Mouse (Mus musculus) embryonic facial prominence, embryonic 15.5 days (tissue): ENCODE data around the gene Cdk2ap1. TPM values are rescaled to one million over a fixed set of nuclear protein-coding genes. Genes with fewer than 3 reads are reported as not detected.
"Not testable (repeated sequence)": the region's sequence is repeated elsewhere in the genome, so short reads cannot be mapped to it uniquely, and the experiment has no call there.

Source experiments
- ATAC-seq: fragments of 200-750 bp; cut with Nextera tagmentation; 2 replicates; pipeline ENCODE4 v1.8.0; 2017; ENCODE audit warnings: low read depth, moderate TSS enrichment; ENCODE audit not compliant: insufficient number of reproducible peaks, low FRiP score, low TSS enrichment
- H3K27ac ChIP-seq: fragments of 300-500 bp; sonication (generic); replicated peaks from 2 replicates; pipeline ENCODE4 v1.5.1; 2015; ENCODE audit warnings: mild to moderate bottlenecking, inconsistent platforms
- H3K27me3 ChIP-seq: fragments of 300-500 bp; sonication (generic); 2 replicates; pipeline ENCODE4 v1.6.1; 2015; ENCODE audit warnings: inconsistent platforms
- H3K36me3 ChIP-seq: fragments of 300-500 bp; sonication (generic); 2 replicates; pipeline ENCODE4 v1.6.1; 2015; ENCODE audit warnings: mild to moderate bottlenecking, inconsistent platforms
- H3K4me1 ChIP-seq: fragments of 300-500 bp; sonication (generic); 2 replicates; pipeline ENCODE4 v1.6.1; 2015; ENCODE audit warnings: inconsistent platforms
- H3K4me2 ChIP-seq: fragments of 300-500 bp; sonication (generic); replicated peaks from 2 replicates; pipeline ENCODE4 v1.6.1; 2015; ENCODE audit warnings: mild to moderate bottlenecking, inconsistent platforms
- H3K4me3 ChIP-seq: fragments of 300-500 bp; sonication (generic); replicated peaks from 2 replicates; pipeline ENCODE4 v1.5.1; 2015; ENCODE audit warnings: mild to moderate bottlenecking, inconsistent platforms
- H3K9ac ChIP-seq: fragments of 300-500 bp; sonication (generic); 2 replicates; pipeline ENCODE4 v1.6.1; 2015; ENCODE audit warnings: inconsistent platforms
- H3K9me3 ChIP-seq: fragments of 300-500 bp; sonication (generic); replicated peaks from 2 replicates; pipeline ENCODE4 v1.6.1; 2016; ENCODE audit warnings: inconsistent platforms
- WGBS: fragments of 180-500 bp; shearing (Covaris S2); methylation state at CpG from one replicate; pipeline ENCODE4 v1.1.7; 2015; 5-methylcytosine and 5-hydroxymethylcytosine counted together
- polyA plus RNA-seq: library from polyadenylated mRNA; unstranded; fragments of >200 nt; fragmentation: Nextera tagmentation; extraction: Ambion mirVana; gene quantifications from 2 replicates; pipeline ENCODE4 v1.2.1, GENCODE M21; 2015

The Cdk2ap1 gene
- 48.7 and 66.6 TPM in 2 replicates for polyA plus RNA-seq

- WGBS: 93% methylated on average over 5 of the region's 5 CpGs
Measured at GRCm38 (mm10) chr5:124362982-124363381, at the start of gene Cdk2ap1. TSS of gene Cdk2ap1 (minus strand) at chr5:124363082.

GRCm38 (mm10) chr5:124412163-124412562, 49.3 kb upstream of the Cdk2ap1 start:
- Histone ChIP-seq H3K4me1 (no peaks in the 10 kb centered on the region), H3K4me3 (no peak overlapping the region), H3K9me3 (no peaks in the 10 kb centered on the region), H3K27me3 (no peaks in the 10 kb centered on the region), H3K4me2 (no peak overlapping the region), H3K36me3 (peaks cover 50% of the 10 kb centered on the region), H3K27ac (no peak overlapping the region), H3K9ac (no peak overlapping the region)
- no peak for ATAC-seq
- WGBS: 92% methylated on average over 5 of the region's 5 CpGs

More at GRCm38 (mm10) chr5:124362982-124363381, at the start of gene Cdk2ap1:
- H3K36me3 ChIP-seq, H3K4me1 ChIP-seq, H3K4me2 ChIP-seq, H3K27me3 ChIP-seq, H3K4me3 ChIP-seq, ATAC-seq, H3K9me3 ChIP-seq, H3K27ac ChIP-seq, H3K9ac ChIP-seq: not testable (repeated sequence)

GRCm38 (mm10) chr5:124410808-124411207, 47.9 kb upstream of the Cdk2ap1 start:
- no peak for ATAC-seq
- H3K36me3 ChIP-seq: peaks cover 59% of the 10 kb centered on the region
- WGBS: 78% methylated on average over 3 of the region's 3 CpGs
- H3K9me3 ChIP-seq: no peaks in the 10 kb centered on the region
- no peak overlapping the region for H3K9ac ChIP-seq
- no peaks in the 10 kb centered on the region for H3K4me1 ChIP-seq
- H3K4me3 ChIP-seq: no peak overlapping the region
- H3K27me3 ChIP-seq: no peaks in the 10 kb centered on the region
- no peak overlapping the region for H3K27ac ChIP-seq
- no peak overlapping the region for H3K4me2 ChIP-seq

- Histone ChIP-seq H3K9ac (no peak overlapping the region), H3K4me2 (no peak overlapping the region), H3K27me3 (no peaks in the 10 kb centered on the region), H3K4me1 (no peaks in the 10 kb centered on the region), H3K9me3 (no peaks in the 10 kb centered on the region), H3K4me3 (no peak overlapping the region), H3K27ac (no peak overlapping the region), H3K36me3 (peaks cover 73% of the 10 kb centered on the region)
- ATAC-seq: no peak
- 83% methylated on average over 7 of the region's 7 CpGs for WGBS
Measured at GRCm38 (mm10) chr5:124393726-124394125, 30.8 kb upstream of the Cdk2ap1 start.

GRCm38 (mm10) chr5:124392412-124392811, 29.5 kb upstream of the Cdk2ap1 start:
- H3K36me3 ChIP-seq: peaks cover 75% of the 10 kb centered on the region
- ATAC-seq: no peak
- 95% methylated on average over 4 of the region's 4 CpGs for WGBS

GRCm38 (mm10) chr5:124387932-124388331, 25.1 kb upstream of the Cdk2ap1 start:
- ATAC-seq: no peak
- Histone ChIP-seq H3K9ac (no peak overlapping the region), H3K4me1 (no peaks in the 10 kb centered on the region), H3K36me3 (peaks cover 87% of the 10 kb centered on the region), H3K27me3 (no peaks in the 10 kb centered on the region), H3K9me3 (no peaks in the 10 kb centered on the region), H3K27ac (no peak overlapping the region), H3K4me2 (no peak overlapping the region), H3K4me3 (no peak overlapping the region)
- 61% methylated on average over 5 of the region's 5 CpGs for WGBS

More at GRCm38 (mm10) chr5:124392412-124392811, 29.5 kb upstream of the Cdk2ap1 start:
- Histone ChIP-seq H3K4me2 (no peak overlapping the region), H3K4me3 (no peak overlapping the region), H3K9ac (no peak overlapping the region), H3K27ac (no peak overlapping the region), H3K4me1 (no peaks in the 10 kb centered on the region), H3K9me3 (no peaks in the 10 kb centered on the region), H3K27me3 (no peaks in the 10 kb centered on the region)

GRCm38 (mm10) chr5:124380121-124380520, 17.2 kb upstream of the Cdk2ap1 start:
- 95% methylated on average over 1 of the region's 1 CpGs for WGBS
- H3K9me3 ChIP-seq: no peaks in the 10 kb centered on the region
- no peak for ATAC-seq

GRCm38 (mm10) chr5:124377149-124377548, 14.3 kb upstream of the Cdk2ap1 start:
- Histone ChIP-seq H3K4me2 (no peak overlapping the region), H3K36me3 (peaks cover 75% of the 10 kb centered on the region)
- no peak for ATAC-seq

More at GRCm38 (mm10) chr5:124380121-124380520, 17.2 kb upstream of the Cdk2ap1 start:
- Histone ChIP-seq H3K9ac (no peak overlapping the region), H3K27ac (no peak overlapping the region), H3K4me1 (no peaks in the 10 kb centered on the region), H3K27me3 (no peaks in the 10 kb centered on the region), H3K4me2 (no peak overlapping the region), H3K4me3 (no peak overlapping the region), H3K36me3 (peaks cover 81% of the 10 kb centered on the region)

GRCm38 (mm10) chr5:124376401-124376800, 13.5 kb upstream of the Cdk2ap1 start:
- H3K36me3 ChIP-seq: peaks cover 75% of the 10 kb centered on the region
- H3K4me2 ChIP-seq: no peak overlapping the region
- no peaks in the 10 kb centered on the region for H3K9me3 ChIP-seq
- ATAC-seq: no peak
- WGBS: 90% methylated on average over 1 of the region's 1 CpGs
- no peaks in the 10 kb centered on the region for H3K27me3 ChIP-seq
- no peak overlapping the region for H3K9ac ChIP-seq
- no peak overlapping the region for H3K27ac ChIP-seq
- H3K4me3 ChIP-seq: no peak overlapping the region
- H3K4me1 ChIP-seq: no peaks in the 10 kb centered on the region

More at GRCm38 (mm10) chr5:124377149-124377548, 14.3 kb upstream of the Cdk2ap1 start:
- no peak overlapping the region for H3K4me3 ChIP-seq
- H3K27me3 ChIP-seq: no peaks in the 10 kb centered on the region
- H3K4me1 ChIP-seq: no peaks in the 10 kb centered on the region
- whole genome bisulfite sequencing: 88% methylated on average over 4 of the region's 4 CpGs
- no peak overlapping the region for H3K27ac ChIP-seq
- H3K9ac ChIP-seq: no peak overlapping the region
- H3K9me3 ChIP-seq: no peaks in the 10 kb centered on the region

- Histone ChIP-seq H3K27ac (no peak overlapping the region), H3K27me3 (no peaks in the 10 kb centered on the region), H3K9ac (no peak overlapping the region), H3K9me3 (no peaks in the 10 kb centered on the region), H3K4me1 (no peaks in the 10 kb centered on the region), H3K4me2 (no peak overlapping the region), H3K4me3 (no peak overlapping the region), H3K36me3 (peaks cover 78% of the 10 kb centered on the region)
- ATAC-seq: no peak
- WGBS: 94% methylated on average over 7 of the region's 7 CpGs
Measured at GRCm38 (mm10) chr5:124374298-124374697, 11.4 kb upstream of the Cdk2ap1 start.

GRCm38 (mm10) chr5:124366721-124367120, 3.8 kb upstream of the Cdk2ap1 start:
- no peak overlapping the region for H3K9ac ChIP-seq
- H3K4me2 ChIP-seq: no peak overlapping the region
- no peaks in the 10 kb centered on the region for H3K9me3 ChIP-seq
- no peaks in the 10 kb centered on the region for H3K4me1 ChIP-seq
- H3K27ac ChIP-seq: no peak overlapping the region
- no peaks in the 10 kb centered on the region for H3K27me3 ChIP-seq
- ATAC-seq: no peak
- H3K36me3 ChIP-seq: peaks cover 34% of the 10 kb centered on the region
- 77% methylated on average over 3 of the region's 3 CpGs for WGBS
- no peak overlapping the region for H3K4me3 ChIP-seq

- no peak for ATAC-seq
- Histone ChIP-seq H3K4me3 (no peak overlapping the region), H3K4me2 (no peak overlapping the region), H3K9ac (no peak overlapping the region), H3K9me3 (no peaks in the 10 kb centered on the region), H3K27ac (no peak overlapping the region), H3K4me1 (no peaks in the 10 kb centered on the region), H3K36me3 (peaks cover 24% of the 10 kb centered on the region), H3K27me3 (no peaks in the 10 kb centered on the region)
- 83% methylated on average over 2 of the region's 2 CpGs for WGBS
Measured at GRCm38 (mm10) chr5:124365754-124366153, 2.9 kb upstream of the Cdk2ap1 start.
